Mouse (Mus musculus) brown adipose tissue, adult 24 weeks (tissue): ENCODE measurements around the gene Arid5b. TPM values are rescaled to one million over a fixed set of nuclear protein-coding genes. Genes with fewer than 3 reads are reported as not detected.

Source experiments
- H3K27ac ChIP-seq: fragments of 200-500 bp; replicated peaks from 2 replicates; pipeline ENCODE4 v1.5.1; 2012; ENCODE audit warnings: low read depth, mild to moderate bottlenecking, low read length
- H3K4me1 ChIP-seq: fragments of 200-500 bp; 2 replicates; pipeline ENCODE4 v1.6.1; 2012; ENCODE audit warnings: low read length, mixed read lengths; ENCODE audit not compliant: control insufficient read depth, insufficient read depth, insufficient read length
- H3K4me3 ChIP-seq: fragments of 200-500 bp; 2 replicates; pipeline ENCODE4 v1.5.1; 2012; ENCODE audit warnings: low read depth, mild to moderate bottlenecking, low read length, moderate library complexity; ENCODE audit not compliant: insufficient read depth
- polyA plus RNA-seq: library from polyadenylated mRNA; stranded (reverse); fragments of >200 nt; gene quantifications from 2 replicates; pipeline ENCODE4 v1.2.4, GENCODE M21; 2012; ENCODE audit not compliant: missing spikeins, insufficient read depth, insufficient read length

The Arid5b gene
- polyA plus RNA-seq, 1 experiment: 5.0 TPM

GRCm38 (mm10) chr10:68067961-68068360, 210.6 kb downstream of the Arid5b start:
- H3K4me3 ChIP-seq: no peak overlapping the region
- peaks cover 5% of the 10 kb centered on the region for H3K4me1 ChIP-seq
- H3K27ac ChIP-seq: no peak overlapping the region; the same call in 1 of the 2 replicates

GRCm38 (mm10) chr10:68066173-68066572, 212.4 kb downstream of the Arid5b start:
- no peak overlapping the region for H3K4me3 ChIP-seq
- H3K27ac ChIP-seq: no peak overlapping the region
- peaks cover 6% of the 10 kb centered on the region for H3K4me1 ChIP-seq

- H3K4me1 ChIP-seq: peaks cover 6% of the 10 kb centered on the region
- no peak overlapping the region for H3K4me3 ChIP-seq
- H3K27ac ChIP-seq: no peak overlapping the region
Measured at GRCm38 (mm10) chr10:68064571-68064970, 214.0 kb downstream of the Arid5b start.

GRCm38 (mm10) chr10:68063806-68064545, 214.6 kb downstream of the Arid5b start:
- H3K27ac ChIP-seq: peak overlapping the region; percentile 33; the same call in 1 of the 2 replicates

GRCm38 (mm10) chr10:68061249-68061615, 217.3 kb downstream of the Arid5b start:
- H3K4me1 ChIP-seq: peaks cover 6% of the 10 kb centered on the region
- H3K27ac ChIP-seq: no peak overlapping the region
- no peak overlapping the region for H3K4me3 ChIP-seq

More at GRCm38 (mm10) chr10:68063806-68064545, 214.6 kb downstream of the Arid5b start:
- Histone ChIP-seq H3K4me1 (peaks cover 6% of the 10 kb centered on the region), H3K4me3 (0 out of 2 replicates have a peak overlapping the region, but pooled peaks have one; percentile 13)

GRCm38 (mm10) chr10:68060590-68061248, 217.8 kb downstream of the Arid5b start:
- Histone ChIP-seq H3K4me3 (no peak overlapping the region), H3K27ac (no peak overlapping the region; the same call in 1 of the 2 replicates), H3K4me1 (peaks cover 6% of the 10 kb centered on the region)

- Histone ChIP-seq H3K4me1 (peaks cover 2% of the 10 kb centered on the region; the same call in 1 of the 2 replicates), H3K27ac (no peak overlapping the region), H3K4me3 (no peak overlapping the region)
Measured at GRCm38 (mm10) chr10:68058378-68058777, 220.2 kb downstream of the Arid5b start.

- Histone ChIP-seq H3K27ac (no peak overlapping the region), H3K4me1 (no peaks in the 10 kb centered on the region), H3K4me3 (no peak overlapping the region)
Measured at GRCm38 (mm10) chr10:68057841-68058240, 220.7 kb downstream of the Arid5b start.

GRCm38 (mm10) chr10:68054706-68055105, 223.8 kb downstream of the Arid5b start:
- no peaks in the 10 kb centered on the region for H3K4me1 ChIP-seq
- H3K27ac ChIP-seq: no peak overlapping the region
- H3K4me3 ChIP-seq: no peak overlapping the region

- H3K4me3 ChIP-seq: no peak overlapping the region
- H3K4me1 ChIP-seq: no peaks in the 10 kb centered on the region
- H3K27ac ChIP-seq: no peak overlapping the region
Measured at GRCm38 (mm10) chr10:68054131-68054530, 224.4 kb downstream of the Arid5b start.

- H3K4me1 ChIP-seq: no peaks in the 10 kb centered on the region
- no peak overlapping the region for H3K4me3 ChIP-seq
Measured at GRCm38 (mm10) chr10:68052307-68052706, 226.2 kb downstream of the Arid5b start.

GRCm38 (mm10) chr10:68051316-68051933, 227.1 kb downstream of the Arid5b start:
- Histone ChIP-seq H3K27ac (no peak overlapping the region), H3K4me1 (no peaks in the 10 kb centered on the region), H3K4me3 (no peak overlapping the region)

More at GRCm38 (mm10) chr10:68052307-68052706, 226.2 kb downstream of the Arid5b start:
- no peak overlapping the region for H3K27ac ChIP-seq

- Histone ChIP-seq H3K4me3 (no peak overlapping the region), H3K4me1 (no peaks in the 10 kb centered on the region), H3K27ac (no peak overlapping the region)
Measured at GRCm38 (mm10) chr10:68050882-68051281, 227.7 kb downstream of the Arid5b start.

- no peak overlapping the region for H3K27ac ChIP-seq
- H3K4me1 ChIP-seq: no peaks in the 10 kb centered on the region
- H3K4me3 ChIP-seq: no peak overlapping the region
Measured at GRCm38 (mm10) chr10:68048641-68049305, 229.8 kb downstream of the Arid5b start.

- H3K4me1 ChIP-seq: no peaks in the 10 kb centered on the region
- H3K4me3 ChIP-seq: no peak overlapping the region
- no peak overlapping the region for H3K27ac ChIP-seq
Measured at GRCm38 (mm10) chr10:68044864-68045263, 233.7 kb downstream of the Arid5b start.
